Mouse (Mus musculus): ENCODE data around the gene Cma2. TPM values are rescaled to one million over a fixed set of nuclear protein-coding genes. Genes with fewer than 3 reads are reported as not detected.

Gene Cma2
- polyA plus RNA-seq, 2 experiments from 2014 or later, result not detected

Other genes starting within 250 kb of the Cma2 start
- not detected for gene Tgm1, start 237.1 kb upstream of the Cma2 start, polyA plus RNA-seq (2017; shearing (Covaris generic))
- gene Rabggta, start 228.7 kb upstream of the Cma2 start, polyA plus RNA-seq (2017; shearing (Covaris generic)), result 10 to 100 TPM; 53.3 to 60.8 TPM
- 10 to 100 TPM; 46.4 to 48.9 TPM for gene Dhrs1, start 205.3 kb upstream of the Cma2 start, polyA plus RNA-seq (2017; shearing (Covaris generic))
- 1 to 10 TPM; 6.0 to 8.2 TPM for gene Nop9, start 205.3 kb upstream of the Cma2 start, polyA plus RNA-seq (2017; shearing (Covaris generic))
- gene Cideb, start 192.5 kb upstream of the Cma2 start, polyA plus RNA-seq (2017; shearing (Covaris generic)), result not detected
- under 1 TPM in 1 of 2 experiments, not detected in 1; 0.40 TPM for gene Ltb4r2, start 189.6 kb upstream of the Cma2 start, polyA plus RNA-seq (2017; shearing (Covaris generic))
- 1 to 10 TPM; 2.5 to 5.6 TPM for gene Ltb4r1, start 185.0 kb upstream of the Cma2 start, polyA plus RNA-seq (2017; shearing (Covaris generic))
- gene Adcy4, start 166.9 kb upstream of the Cma2 start, polyA plus RNA-seq (2017; shearing (Covaris generic)), result under 1 TPM in 1 of 2 experiments, not detected in 1; 0.08 TPM
- 10 to 100 TPM; 94.3 to 99.3 TPM for gene Ripk3, start 162.1 kb upstream of the Cma2 start, polyA plus RNA-seq (2017; shearing (Covaris generic))
- gene Nfatc4, start 127.8 kb upstream of the Cma2 start, polyA plus RNA-seq (2017; shearing (Covaris generic)), result not detected
- gene Nynrin, start 97.0 kb upstream of the Cma2 start, polyA plus RNA-seq (2017; shearing (Covaris generic)), result under 1 TPM in 1 of 2 experiments, not detected in 1; 0.08 TPM
- under 1 TPM in 1 of 2 experiments, not detected in 1; 0.24 TPM for gene Cbln3, start 66.6 kb upstream of the Cma2 start, polyA plus RNA-seq (2017; shearing (Covaris generic))
- gene Khnyn, start 66.0 kb upstream of the Cma2 start, polyA plus RNA-seq (2017; shearing (Covaris generic)), result 10 to 100 TPM in 1 of 2 experiments, 1 to 10 TPM in 1; 9.9 to 11.6 TPM
- 10 to 100 TPM; 66.2 to 86.2 TPM for gene Sdr39u1, start 50.7 kb upstream of the Cma2 start, polyA plus RNA-seq (2017; shearing (Covaris generic))
- gene Cma1, start 6.3 kb upstream of the Cma2 start, polyA plus RNA-seq (2017; shearing (Covaris generic)), result not detected
- not detected for gene Mcpt1, start 67.0 kb downstream of the Cma2 start, polyA plus RNA-seq (2017; shearing (Covaris generic))
- gene Mcpt9, start 79.5 kb downstream of the Cma2 start, polyA plus RNA-seq (2017; shearing (Covaris generic)), result not detected
- gene Mcpt2, start 91.1 kb downstream of the Cma2 start, polyA plus RNA-seq (2017; shearing (Covaris generic)), result not detected
- gene Mcpt4, start 111.3 kb downstream of the Cma2 start, polyA plus RNA-seq (2017; shearing (Covaris generic)), result not detected
- gene Mcpt8, start 134.3 kb downstream of the Cma2 start, polyA plus RNA-seq (2017; shearing (Covaris generic)), result not detected
- not detected for gene Ctsg, start 151.6 kb downstream of the Cma2 start, polyA plus RNA-seq (2017; shearing (Covaris generic))
- not detected for gene Gzme, start 169.6 kb downstream of the Cma2 start, polyA plus RNA-seq (2017; shearing (Covaris generic))
- gene Gzmd, start 181.6 kb downstream of the Cma2 start, polyA plus RNA-seq (2017; shearing (Covaris generic)), result not detected
- gene Gzmg, start 208.6 kb downstream of the Cma2 start, polyA plus RNA-seq (2017; shearing (Covaris generic)), result not detected
- not detected for gene Gzmn, start 223.6 kb downstream of the Cma2 start, polyA plus RNA-seq (2017; shearing (Covaris generic))

Measured in activated CD4-positive, CD25-positive, alpha-beta regulatory T cell, adult 4 months (primary cell).